Mouse (Mus musculus): ENCODE data around the gene Nr1d1.
A peak's percentile ranks its signal among the peaks of the same experiment; 100 is the strongest.

DNA sequence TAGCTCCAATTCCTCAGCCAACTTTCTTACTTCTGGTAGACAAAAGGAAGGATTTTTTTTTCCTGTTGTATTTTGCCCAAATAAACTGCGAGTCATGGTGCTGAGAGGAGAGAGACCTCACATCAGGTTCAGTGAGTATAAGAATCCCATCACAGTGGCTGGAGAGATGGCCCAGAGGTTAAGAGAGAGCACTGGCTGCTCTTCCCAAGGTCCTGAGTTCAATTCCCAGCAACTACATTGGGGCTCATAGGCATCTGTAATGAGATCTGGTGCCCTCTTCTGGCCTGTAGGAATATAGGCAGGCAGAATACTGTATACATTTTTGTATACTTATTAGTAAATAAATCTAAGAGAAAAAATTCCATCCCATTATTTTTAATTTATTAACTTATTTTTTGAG is 12.6 kb upstream of the Nr1d1 start:
- TF ChIP-seq USF1 (IDR thresholded peaks at IDR 0.05; ENCODE audit: low read depth, low read length) (no peak), CTCF (conservative IDR thresholded peaks at IDR 0.05 in 1 of 2, IDR thresholded peaks at IDR 0.05 in 1 of 2; ENCODE audit: low read depth in 2 of 2, low read length in 2 of 2) (peak; percentile 36 to 69), MAZ (IDR thresholded peaks at IDR 0.05; ENCODE audit: low read depth, low read length) (no peak), NELFE (IDR thresholded peaks at IDR 0.05; ENCODE audit: low read depth, low read length) (no peak), MYC (IDR thresholded peaks at IDR 0.05; ENCODE audit: low read depth, low read length) (0 out of 2 replicates have a peak, but pooled peaks have one; percentile 36), IRF4 (IDR thresholded peaks at IDR 0.05; ENCODE audit: low read depth, low read length) (peak; percentile 49; the same call in 1 of the 2 replicates), POLR2A (IDR thresholded peaks at IDR 0.05; ENCODE audit: low read depth, low read length) (no peak), JUND (conservative IDR thresholded peaks at IDR 0.05; ENCODE audit: low read depth, low read length) (no peak), RAD21 (IDR thresholded peaks at IDR 0.05; ENCODE audit: low read depth, low read length) (peak; percentile 43), PAX5 (IDR thresholded peaks at IDR 0.05; ENCODE audit: low read length) (no peak), NRF1 (IDR thresholded peaks at IDR 0.05; ENCODE audit: low read depth, low read length) (no peak), GABPA (IDR thresholded peaks at IDR 0.05; ENCODE audit: insufficient replicate concordance, low read depth, low read length) (no peak), CHD2 (IDR thresholded peaks at IDR 0.05; ENCODE audit: low read length) (no peak)
